Mouse (Mus musculus) megakaryocyte, embryonic 14.5 days (primary cell): ENCODE data around the gene Pcdh17.

Source experiments
- FLI1 ChIP-seq: IDR thresholded peaks from 2 replicates; pipeline ENCODE4 v1.6.1; 2012; ENCODE audit warnings: low read length, inconsistent platforms, mixed read lengths
- GATA1 ChIP-seq: IDR thresholded peaks from 3 replicates; pipeline ENCODE4 v1.6.1; 2012; ENCODE audit warnings: mixed read lengths, low read length, inconsistent platforms, borderline replicate concordance

GRCm38 (mm10) chr14:84443288-84443686 lies at the start of gene Pcdh17:
- TF ChIP-seq GATA1 (no peak), FLI1 (no peak)
